Mouse (Mus musculus): ENCODE measurements around the gene Rabgap1l.

DNA sequence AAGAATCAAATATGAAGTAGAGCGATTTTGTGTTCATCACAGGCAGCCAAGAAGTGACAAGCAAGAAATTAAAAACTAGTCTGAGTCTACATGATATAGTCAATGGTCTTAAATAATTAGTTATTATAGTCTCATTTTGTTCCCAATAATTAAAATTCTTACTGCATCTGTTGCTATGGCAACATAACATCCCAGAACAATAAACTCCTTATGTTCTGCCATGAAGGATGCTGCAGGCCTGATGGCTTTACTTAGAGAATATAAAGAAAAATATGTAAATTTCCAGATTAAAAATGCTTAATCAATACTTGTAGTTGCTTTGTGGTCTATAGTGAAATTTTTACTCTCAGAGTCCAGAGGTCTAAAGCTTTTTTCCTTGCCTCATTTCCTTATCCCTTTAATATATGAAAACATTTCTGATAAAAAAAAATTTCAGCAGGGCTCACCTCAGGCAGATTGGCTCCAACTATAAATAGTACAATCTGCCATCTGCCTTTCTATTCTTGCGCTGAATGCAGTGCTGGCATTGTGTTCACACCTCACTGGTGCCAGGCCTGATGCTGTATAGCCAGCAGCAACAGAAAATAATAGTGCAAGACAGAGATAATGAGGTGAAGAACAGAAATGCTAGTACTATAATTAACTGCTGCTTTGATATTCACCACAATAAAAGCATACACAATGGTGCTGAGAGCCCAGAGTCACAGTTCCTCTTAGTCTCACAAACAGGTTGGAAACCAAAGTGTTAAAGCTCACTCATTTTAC lies 258.3 kb downstream of the Rabgap1l start:
- TF ChIP-seq POLR2A (IDR thresholded peaks at IDR 0.05; ENCODE audit: insufficient read depth, low read length) (no peak), EP300 (IDR thresholded peaks at IDR 0.05; ENCODE audit: insufficient read depth, low read depth, low read length) (no peak)
